Comparison of ENCODE assay signal across 9 mouse cellular contexts in genomic region chr4:33466970-33467399, GRCm38 (mm10).
DNase-seq lines count a peak whose midpoint lies in the region; ATAC-seq and TF ChIP-seq lines count a peak whose summit lies in the region.
"Had no signal": no experiment of that assay in that cellular context is flagged by ENCODE, and none has a peak within 500 bp of the region (broad histone marks: within the 10 kb centered on the region; RNA-seq: fewer than 3 reads in every experiment).

No protein-coding gene starts in this region.

- WGBS in heart, postnatal 0 days, result 26% methylated on average over 2 of the region's 2 CpGs

- peak; percentile 30; the same call in 1 of the 2 replicates for ATAC-seq in heart, postnatal 0 days (ENCODE audit: insufficient read depth, low read depth)
- ATAC-seq in megakaryocyte-erythroid progenitor cell, adult 5-6 weeks (replicated peaks; ENCODE audit: low FRiP score, low TSS enrichment, poor library complexity, severe bottlenecking), result peak; percentile 98

- no peaks in the 10 kb centered on the region for H3K36me3 ChIP-seq in heart, postnatal 0 days (replicated peaks; ENCODE audit: control insufficient read depth, insufficient read depth, low read length)
- H3K36me3 ChIP-seq in erythroblast, embryonic 14.5 days (ENCODE audit: control insufficient read depth), result peaks cover 33% of the 10 kb centered on the region

- no peak overlapping the region for H3K4me3 ChIP-seq in heart, postnatal 0 days (ENCODE audit: low read depth, low read length)
- H3K4me3 ChIP-seq in erythroblast, embryonic 14.5 days (replicated peaks), result peak overlapping the region; percentile 57
- H3K4me3 ChIP-seq: heart, adult 2 months had no signal

- H3K9me3 ChIP-seq in heart, postnatal 0 days (replicated peaks; ENCODE audit: control insufficient read depth, low read length), result no peaks in the 10 kb centered on the region
- no peaks in the 10 kb centered on the region for H3K9me3 ChIP-seq in erythroblast, embryonic 14.5 days (ENCODE audit: control insufficient read depth, low read length)

- no peak overlapping the region for H3K4me2 ChIP-seq in heart, postnatal 0 days (ENCODE audit: low read depth, low read length)

- no peak for TF ChIP-seq EP300 in heart, postnatal 0 days (IDR thresholded peaks at IDR 0.05; ENCODE audit: low read depth)

- H3K27me3 ChIP-seq in heart, postnatal 0 days (ENCODE audit: control insufficient read depth, insufficient read depth, low read length), result no peaks in the 10 kb centered on the region
- no peaks in the 10 kb centered on the region for H3K27me3 ChIP-seq in erythroblast, embryonic 14.5 days (ENCODE audit: control insufficient read depth)

- intact Hi-C loops in heart, postnatal 36 days (cut with DNase I), result no loop called here

- no peak for DNase-seq in heart, postnatal 0 days (ENCODE audit: low spot score)
- no peak for DNase-seq in heart, postnatal 36 days
- DNase-seq in MEL-GATA-1-ER (ENCODE audit: extremely low read depth, low read depth), result peak; percentile 44
- no peak for DNase-seq in ovary, postnatal 36 days (ENCODE audit: low spot score)
- DNase-seq in right cerebral cortex, postnatal 36 days (ENCODE audit: low spot score in 2 of 2), result no peak
- DNase-seq in right cerebral cortex, postnatal 14 days, result no peak
- DNase-seq: heart, adult 2 months had no signal

- H3K27ac ChIP-seq in heart, postnatal 0 days (ENCODE audit: low read depth), result no peak overlapping the region
- H3K27ac ChIP-seq: heart, adult 2 months had no signal

- H3K4me1 ChIP-seq in heart, postnatal 0 days (ENCODE audit: control insufficient read depth, insufficient read depth), result no peaks in the 10 kb centered on the region
- H3K4me1 ChIP-seq in erythroblast, embryonic 14.5 days (ENCODE audit: control insufficient read depth), result peaks cover 88% of the 10 kb centered on the region

- H3K9ac ChIP-seq in heart, postnatal 0 days (replicated peaks; ENCODE audit: low read depth, low read length), result no peak overlapping the region

- no peak for TF ChIP-seq CTCF in heart, postnatal 0 days (IDR thresholded peaks at IDR 0.05; ENCODE audit: low read depth)
